Mouse (Mus musculus): ENCODE results near the gene Glipr1l2. TPM values are rescaled to one million over a fixed set of nuclear protein-coding genes. Genes with fewer than 3 reads are reported as not detected.

Gene Glipr1l2
- total RNA-seq (2023) = not detected

DNA sequence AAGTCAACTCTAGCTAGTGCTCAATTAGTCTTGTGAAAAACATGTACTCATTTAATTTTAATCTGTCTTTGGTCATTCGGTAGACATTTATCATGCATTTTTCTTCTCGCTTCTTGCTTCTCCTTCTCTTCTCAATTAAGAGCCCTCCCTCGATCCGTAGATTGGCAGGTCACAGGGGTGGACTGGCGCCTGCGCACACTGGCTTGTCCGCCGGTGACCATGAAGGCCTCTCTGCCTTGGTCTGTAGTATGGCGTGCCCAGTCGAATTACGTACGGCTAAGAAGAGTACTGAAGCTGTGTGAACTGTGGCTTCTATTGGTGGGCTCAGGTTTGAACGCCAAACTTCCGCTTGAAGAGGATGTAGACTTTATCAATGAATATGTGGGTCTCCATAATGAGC, at the start of gene Glipr1l2:
Gene Glipr1l2, plus strand, starts transcription at position 198 of the 400 bp plus-strand sequence.

DNA sequence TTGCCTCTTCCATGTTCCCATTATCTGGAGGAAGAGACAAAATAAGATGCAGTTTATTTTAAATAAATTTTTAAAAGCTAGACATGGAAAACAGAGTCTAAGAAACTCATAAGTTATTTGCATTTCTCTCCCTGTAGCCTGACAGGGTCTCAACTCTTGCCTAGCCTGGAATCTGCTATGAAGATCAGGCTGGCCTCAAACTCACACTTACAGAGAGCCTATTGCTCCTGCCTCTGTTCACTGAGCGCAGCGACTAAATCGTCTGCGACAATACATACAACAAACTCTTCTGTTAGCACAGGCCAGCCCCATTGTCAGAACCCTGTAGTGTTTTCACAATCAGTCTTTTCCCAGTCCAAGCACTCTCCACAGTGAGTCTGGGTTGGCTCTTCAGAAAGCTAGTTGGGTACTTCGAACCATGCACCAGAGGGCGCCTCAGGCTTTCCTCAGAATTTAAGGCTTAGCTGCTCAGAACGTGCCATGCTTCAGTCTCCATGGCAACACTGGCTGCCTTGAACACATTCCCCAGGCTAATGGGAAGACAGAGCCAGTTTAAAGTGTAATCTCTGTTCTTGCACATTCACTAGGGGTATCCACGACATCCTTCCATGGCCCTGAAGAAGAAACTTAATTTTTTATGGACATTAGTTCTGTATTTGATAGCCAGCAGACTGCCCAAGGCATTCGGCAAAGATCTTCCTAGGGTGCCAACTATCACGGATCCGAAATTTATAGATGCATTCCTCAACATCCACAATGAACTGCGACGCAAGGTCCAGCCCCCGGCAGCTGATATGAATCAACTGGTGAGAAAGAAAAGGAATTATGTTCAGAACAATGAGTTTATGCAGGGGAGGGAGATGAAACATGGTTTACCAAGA, 23.2 kb upstream of the Glipr1l2 start, which contains the start of gene Glipr1l1:
Gene Glipr1l1, plus strand, starts transcription at position 488 of the 881 bp plus-strand sequence.

Other genes starting within 250 kb of the Glipr1l2 start
- 10 to 100 TPM; 29.6 to 33.3 TPM for gene Krr1, start 110.7 kb upstream of the Glipr1l2 start, total RNA-seq (2023)
- gene Glipr1, start 80.7 kb upstream of the Glipr1l2 start, total RNA-seq (2023) = 100 to 1,000 TPM; 137 to 164 TPM
- not detected for gene Glipr1l1, start 23.2 kb upstream of the Glipr1l2 start, total RNA-seq (2023)
- gene Glipr1l3, start 77.0 kb downstream of the Glipr1l2 start, total RNA-seq (2023) = not detected
- not detected for gene Caps2, start 80.3 kb downstream of the Glipr1l2 start, total RNA-seq (2023)
- gene Kcnc2, start 187.8 kb downstream of the Glipr1l2 start, total RNA-seq (2023) = not detected